Mouse (Mus musculus): Measurements from ENCODE around the gene Fcrl6.

- no peak for TF ChIP-seq GATA1 (IDR thresholded peaks at IDR 0.05; ENCODE audit: low read length)
- TF ChIP-seq TAL1 (IDR thresholded peaks at IDR 0.05; ENCODE audit: low read length), result no peak
Measured at GRCm38 (mm10) chr1:172634136-172634535, 31.8 kb upstream of the Fcrl6 start.

Data from erythroblast, embryonic 14.5 days (primary cell).